Mouse (Mus musculus): ENCODE measurements around the gene Dysf. TPM values are rescaled to one million over a fixed set of nuclear protein-coding genes. Genes with fewer than 3 reads are reported as not detected.

The Dysf gene
- total RNA-seq, 1 experiment from 2014 or later, result not detected

- no peak for ATAC-seq (replicated peaks; ENCODE audit: insufficient number of reproducible peaks, low FRiP score, low TSS enrichment, poor library complexity, severe bottlenecking)
Observed at GRCm38 (mm10) chr6:84144393-84144792, 136.0 kb downstream of the Dysf start.

DNA sequence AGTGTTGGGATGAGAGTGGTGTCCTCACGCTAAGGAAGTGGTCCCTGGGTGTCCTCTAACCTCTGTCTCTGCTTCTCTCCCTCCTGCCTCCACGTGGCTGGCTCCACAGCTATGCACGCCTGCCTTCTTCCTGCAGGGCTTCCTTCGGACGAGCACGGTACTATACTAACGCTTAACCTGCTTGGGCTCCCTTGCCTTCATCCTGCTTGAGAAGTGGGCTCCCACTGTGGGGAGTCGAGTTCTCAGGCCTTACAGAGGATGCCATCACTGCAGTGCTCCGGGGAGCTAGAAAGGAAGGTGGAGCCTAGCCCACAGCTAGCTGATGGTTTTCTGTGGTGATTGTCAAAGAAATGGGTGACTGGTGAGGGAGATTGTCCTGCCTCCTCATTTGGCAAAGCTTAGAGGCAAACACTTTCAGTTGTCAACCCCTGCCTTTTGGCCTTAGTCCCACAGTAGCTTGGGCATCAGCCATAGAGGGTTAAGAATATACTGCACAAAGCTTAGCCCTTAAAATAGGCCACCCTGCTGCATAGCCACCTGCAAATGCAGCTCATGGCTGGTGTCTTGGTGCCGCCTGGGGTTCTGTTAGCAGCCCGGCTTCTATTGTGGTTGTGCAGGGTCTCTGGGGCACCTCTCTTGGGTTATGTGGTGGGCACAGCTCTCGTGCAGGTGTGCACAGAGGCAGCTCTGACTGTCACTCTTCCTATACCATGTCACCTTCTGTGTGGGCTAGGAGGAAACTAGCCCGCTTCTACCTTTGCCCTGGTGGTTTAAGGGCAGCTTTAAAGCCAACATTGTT is 139.0 kb downstream of the Dysf start:
- no peak for ATAC-seq (replicated peaks; ENCODE audit: insufficient number of reproducible peaks, low FRiP score, low TSS enrichment, poor library complexity, severe bottlenecking)

DNA sequence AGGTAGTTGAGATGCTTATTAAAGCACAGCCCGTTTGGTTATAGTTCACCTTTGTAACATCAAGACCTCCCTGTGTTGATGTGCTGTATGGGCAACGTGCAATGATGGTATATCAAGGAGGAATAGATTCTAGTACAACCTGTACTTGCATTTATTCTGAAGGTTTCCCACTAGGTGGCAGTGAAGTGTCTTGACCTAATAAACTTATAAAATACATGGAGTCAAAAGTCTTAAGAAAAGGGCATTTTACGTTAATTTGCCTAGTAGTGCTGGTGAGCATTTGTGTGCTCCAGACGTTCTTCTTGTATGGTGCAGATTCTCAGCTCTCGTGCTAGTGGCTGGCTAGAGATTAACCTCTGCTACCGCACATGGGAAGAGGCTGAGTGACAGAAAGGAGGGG is 140.1 kb downstream of the Dysf start:
- no peak for ATAC-seq (replicated peaks; ENCODE audit: insufficient number of reproducible peaks, low FRiP score, low TSS enrichment, poor library complexity, severe bottlenecking)

- no peak for ATAC-seq (replicated peaks; ENCODE audit: insufficient number of reproducible peaks, low FRiP score, low TSS enrichment, poor library complexity, severe bottlenecking)
Observed at GRCm38 (mm10) chr6:84154508-84154907, 146.1 kb downstream of the Dysf start.

DNA sequence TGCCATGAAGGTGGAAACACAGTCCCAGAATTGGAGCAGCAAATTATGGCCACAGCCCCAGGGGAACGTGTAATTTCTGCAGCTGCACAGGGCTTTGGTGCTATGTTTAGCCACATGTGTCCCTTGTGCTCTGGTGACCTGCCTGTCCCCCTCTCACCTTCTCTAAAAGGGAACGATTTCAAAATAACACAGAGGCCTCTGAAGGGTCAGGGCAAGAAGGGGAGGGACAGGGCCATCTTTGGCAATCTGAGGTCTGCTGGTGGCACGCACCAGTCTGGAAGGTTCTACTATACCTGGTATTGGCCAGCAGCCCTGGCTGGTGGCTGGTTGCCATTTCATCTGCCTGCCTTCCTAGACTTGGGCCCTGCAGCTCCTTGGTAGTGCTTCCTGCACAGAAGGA is 147.4 kb downstream of the Dysf start:
- ATAC-seq (replicated peaks; ENCODE audit: insufficient number of reproducible peaks, low FRiP score, low TSS enrichment, poor library complexity, severe bottlenecking), result no peak

DNA sequence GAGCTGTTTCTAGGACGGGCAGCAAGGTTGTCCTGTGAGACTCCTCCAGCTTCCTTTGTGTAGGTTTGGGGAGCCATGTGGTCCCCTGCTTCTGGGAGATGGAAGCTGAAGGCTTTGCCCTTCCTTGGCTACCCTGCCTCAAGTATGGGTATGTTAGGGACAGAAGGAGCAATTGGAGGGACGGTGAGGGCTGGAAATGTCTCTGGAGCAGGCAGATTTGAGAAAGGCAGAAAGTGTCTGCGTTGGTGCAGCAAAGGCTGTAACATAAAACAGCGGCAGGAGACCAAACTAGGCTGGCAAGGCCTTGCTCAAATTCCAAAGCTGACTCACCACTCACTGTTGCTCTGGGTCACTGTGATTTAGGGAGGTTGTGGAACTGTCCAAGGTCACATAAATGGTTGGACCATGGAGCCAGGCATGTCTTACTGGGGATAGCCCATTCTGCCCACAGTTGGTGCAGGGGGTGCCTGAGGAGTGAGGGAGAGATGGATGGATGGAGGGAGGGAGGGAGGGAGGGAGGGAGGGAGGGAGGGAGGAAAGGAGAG is 148.2 kb downstream of the Dysf start:
- no peak for ATAC-seq (replicated peaks; ENCODE audit: insufficient number of reproducible peaks, low FRiP score, low TSS enrichment, poor library complexity, severe bottlenecking)

GRCm38 (mm10) chr6:84159046-84159445 is 150.7 kb downstream of the Dysf start:
- ATAC-seq (replicated peaks; ENCODE audit: insufficient number of reproducible peaks, low FRiP score, low TSS enrichment, poor library complexity, severe bottlenecking), result no peak

GRCm38 (mm10) chr6:84167612-84168011 is 159.2 kb downstream of the Dysf start:
- no peak for ATAC-seq (replicated peaks; ENCODE audit: insufficient number of reproducible peaks, low FRiP score, low TSS enrichment, poor library complexity, severe bottlenecking)

- no peak for ATAC-seq (replicated peaks; ENCODE audit: insufficient number of reproducible peaks, low FRiP score, low TSS enrichment, poor library complexity, severe bottlenecking)
Observed at GRCm38 (mm10) chr6:84168571-84168970, 160.2 kb downstream of the Dysf start.

DNA sequence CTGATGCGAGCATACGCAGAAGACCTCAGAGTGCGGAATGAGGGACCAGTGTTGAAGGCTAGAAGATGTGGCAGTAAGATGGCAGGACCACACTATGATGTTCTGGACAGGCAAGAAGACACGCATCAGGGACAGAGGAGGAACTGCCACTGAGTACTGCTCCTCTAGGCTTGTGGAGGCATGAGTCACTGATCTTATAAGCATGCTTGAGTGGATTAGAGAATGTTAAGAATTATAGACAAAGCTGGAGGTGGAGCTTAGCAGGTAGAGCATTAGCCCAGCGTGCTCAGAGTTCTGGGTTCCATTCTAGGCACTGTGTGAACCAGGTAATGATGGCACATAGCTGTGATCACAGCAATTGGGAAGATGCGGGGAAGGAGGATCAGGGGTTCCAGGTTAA is 165.2 kb downstream of the Dysf start:
- no peak for ATAC-seq (replicated peaks; ENCODE audit: insufficient number of reproducible peaks, low FRiP score, low TSS enrichment, poor library complexity, severe bottlenecking)

DNA sequence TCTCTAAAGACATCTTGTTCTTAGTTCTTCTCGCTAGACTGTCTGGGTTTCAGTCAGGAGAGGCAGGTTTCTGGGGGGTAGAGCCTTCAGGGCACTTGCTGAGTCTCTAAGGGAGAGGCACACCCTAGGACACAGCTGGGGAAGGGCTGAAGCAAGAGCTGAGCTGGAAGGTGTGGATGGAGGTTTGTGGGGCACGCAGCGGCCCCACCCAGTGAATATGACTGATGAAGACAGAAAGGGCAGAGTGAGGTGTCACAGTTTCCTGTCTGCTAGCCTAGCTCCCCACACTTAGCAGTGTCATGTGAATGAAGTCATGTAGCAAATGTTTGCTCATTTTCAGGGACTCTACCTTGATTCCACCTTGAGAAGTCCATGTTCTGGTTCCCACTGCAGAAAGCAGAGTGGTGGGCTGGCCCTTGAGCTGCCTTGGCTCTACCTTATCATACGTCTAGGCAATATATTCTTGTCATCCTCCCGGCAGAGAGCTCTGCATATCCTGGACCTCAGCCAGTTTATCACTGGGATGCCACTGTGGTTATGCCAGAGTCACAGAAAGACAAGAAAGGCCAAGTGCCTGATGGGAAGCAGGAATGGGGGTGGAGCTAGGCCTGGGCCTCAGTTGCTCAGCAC is 170.5 kb downstream of the Dysf start:
- ATAC-seq (replicated peaks; ENCODE audit: insufficient number of reproducible peaks, low FRiP score, low TSS enrichment, poor library complexity, severe bottlenecking), result no peak

- ATAC-seq (replicated peaks; ENCODE audit: insufficient number of reproducible peaks, low FRiP score, low TSS enrichment, poor library complexity, severe bottlenecking), result no peak
Observed at GRCm38 (mm10) chr6:84181452-84181851, 173.1 kb downstream of the Dysf start.

DNA sequence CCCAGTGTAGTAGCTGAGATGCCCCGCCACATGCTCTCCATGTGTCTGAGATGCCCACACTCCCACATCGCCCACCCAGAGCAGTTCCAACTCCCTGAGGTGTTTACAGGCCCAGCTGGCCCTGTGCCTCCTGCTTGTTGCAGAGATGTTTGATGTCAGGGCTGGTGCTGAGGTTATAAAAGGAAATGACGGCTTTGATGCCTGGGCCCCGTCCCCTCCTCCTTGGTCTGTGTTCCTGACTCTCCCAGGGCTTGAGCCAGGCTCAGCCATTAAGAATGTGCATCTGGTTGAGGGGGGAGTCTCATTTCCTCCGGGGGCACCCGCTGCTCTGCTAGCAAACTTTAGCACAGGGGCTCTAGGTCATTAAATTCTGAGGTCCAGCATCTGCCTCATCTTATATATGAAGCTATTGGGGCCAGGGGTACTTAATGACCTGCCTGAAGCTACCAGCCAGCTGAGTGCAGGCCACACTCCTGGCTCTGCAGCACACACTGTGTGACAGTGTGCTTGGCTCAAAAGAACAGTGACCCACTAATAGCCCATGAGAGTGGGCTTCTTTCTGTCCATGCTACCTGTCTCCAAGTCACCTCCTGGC is 183.4 kb downstream of the Dysf start:
- no peak for ATAC-seq (replicated peaks; ENCODE audit: insufficient number of reproducible peaks, low FRiP score, low TSS enrichment, poor library complexity, severe bottlenecking)

DNA sequence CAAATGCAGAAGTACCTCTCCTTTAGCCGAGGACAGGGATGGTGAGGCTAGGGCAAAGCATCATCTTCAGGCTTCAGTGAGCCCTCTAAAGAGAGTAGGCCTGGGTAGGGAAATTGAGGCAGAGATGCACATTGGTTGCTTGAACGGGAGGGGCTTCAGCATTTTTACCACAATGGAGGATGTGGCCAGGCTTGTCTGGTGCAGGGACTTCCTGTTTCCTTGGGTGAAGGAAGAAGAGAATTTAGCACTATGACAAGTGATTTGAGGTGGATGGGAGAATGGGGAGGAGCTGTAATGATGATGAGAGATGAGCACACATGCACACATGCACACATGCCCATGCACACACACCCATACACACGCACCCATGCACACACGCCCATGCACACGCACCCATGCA is 188.1 kb downstream of the Dysf start:
- ATAC-seq (replicated peaks; ENCODE audit: insufficient number of reproducible peaks, low FRiP score, low TSS enrichment, poor library complexity, severe bottlenecking), result no peak

GRCm38 (mm10) chr6:84197811-84198213 is 189.4 kb downstream of the Dysf start:
- no peak for ATAC-seq (replicated peaks; ENCODE audit: insufficient number of reproducible peaks, low FRiP score, low TSS enrichment, poor library complexity, severe bottlenecking)

DNA sequence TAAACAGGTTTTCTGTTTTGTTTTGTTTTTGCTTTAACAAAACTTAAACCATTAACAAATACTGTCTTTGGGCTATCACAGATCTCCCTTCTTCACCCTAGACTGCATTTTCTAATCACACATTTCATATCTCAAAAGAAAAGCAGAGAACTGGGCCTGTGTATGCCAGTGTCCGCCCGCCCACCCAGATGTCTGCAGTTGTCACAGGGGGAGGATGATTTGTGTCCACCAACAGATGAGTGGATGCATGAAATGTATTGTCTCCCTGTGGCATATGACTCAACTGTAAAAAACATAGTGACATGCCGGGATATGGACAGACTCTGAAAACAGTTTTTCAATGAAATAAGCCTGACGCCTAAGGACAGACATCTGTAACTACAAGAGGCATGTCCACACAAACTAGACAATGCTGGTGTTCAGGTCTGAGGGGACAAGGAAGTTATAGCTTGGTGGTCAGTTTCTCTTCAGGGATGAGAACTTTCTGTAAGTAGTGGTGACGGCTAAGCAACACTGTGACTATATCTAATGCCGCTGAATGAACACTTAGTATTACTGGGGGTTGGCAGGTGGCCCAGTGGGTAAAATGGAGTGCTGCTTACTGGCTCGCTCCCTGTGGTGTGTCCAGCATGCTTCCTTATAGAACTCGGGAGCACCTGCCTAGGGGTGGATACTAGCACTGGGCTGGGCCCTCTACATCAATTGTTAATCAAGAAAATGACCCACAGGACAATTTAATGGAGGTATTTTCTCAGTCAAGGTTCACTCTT is 193.5 kb downstream of the Dysf start:
- ATAC-seq (replicated peaks; ENCODE audit: insufficient number of reproducible peaks, low FRiP score, low TSS enrichment, poor library complexity, severe bottlenecking), result no peak

- no peak for ATAC-seq (replicated peaks; ENCODE audit: insufficient number of reproducible peaks, low FRiP score, low TSS enrichment, poor library complexity, severe bottlenecking)
Observed at GRCm38 (mm10) chr6:84205611-84206010, 197.2 kb downstream of the Dysf start.

- no peak for ATAC-seq (replicated peaks; ENCODE audit: insufficient number of reproducible peaks, low FRiP score, low TSS enrichment, poor library complexity, severe bottlenecking)
Observed at GRCm38 (mm10) chr6:84208589-84208988, 200.2 kb downstream of the Dysf start.
